Mouse (Mus musculus) kidney, embryonic 15.5 days (tissue): Measurements from ENCODE around the gene Rrp1b. TPM values are rescaled to one million over a fixed set of nuclear protein-coding genes. Genes with fewer than 3 reads are reported as not detected.

ENCODE experiments used
- ATAC-seq: fragments of 200-750 bp; cut with Nextera tagmentation; replicated peaks from 2 replicates; pipeline ENCODE4 v1.8.0; 2017; ENCODE audit warnings: moderate TSS enrichment; ENCODE audit not compliant: low FRiP score
- H3K27ac ChIP-seq: fragments of 300-500 bp; sonication (generic); 2 replicates; pipeline ENCODE4 v1.5.1; 2015; ENCODE audit warnings: mild to moderate bottlenecking, inconsistent platforms
- H3K27me3 ChIP-seq: fragments of 300-500 bp; sonication (generic); 2 replicates; pipeline ENCODE4 v1.6.1; 2015; ENCODE audit warnings: inconsistent platforms
- H3K36me3 ChIP-seq: fragments of 300-500 bp; sonication (generic); 2 replicates; pipeline ENCODE4 v1.6.1; 2015; ENCODE audit warnings: inconsistent platforms
- H3K4me1 ChIP-seq: fragments of 300-500 bp; sonication (generic); 2 replicates; pipeline ENCODE4 v1.6.1; 2015; ENCODE audit warnings: inconsistent platforms
- H3K4me2 ChIP-seq: fragments of 300-500 bp; sonication (generic); 2 replicates; pipeline ENCODE4 v1.6.1; 2015; ENCODE audit warnings: moderate library complexity, mild to moderate bottlenecking, inconsistent platforms
- H3K4me3 ChIP-seq: fragments of 300-500 bp; sonication (generic); replicated peaks from 2 replicates; pipeline ENCODE4 v1.5.1; 2015; ENCODE audit warnings: mild to moderate bottlenecking, inconsistent platforms
- H3K9ac ChIP-seq: fragments of 300-500 bp; sonication (generic); 2 replicates; pipeline ENCODE4 v1.6.1; 2015; ENCODE audit warnings: mild to moderate bottlenecking, inconsistent platforms
- H3K9me3 ChIP-seq: fragments of 300-500 bp; sonication (generic); replicated peaks from 2 replicates; pipeline ENCODE4 v1.6.1; 2016; ENCODE audit warnings: inconsistent platforms
- WGBS: fragments of 180-500 bp; shearing (Covaris S2); methylation state at CpG from one replicate; pipeline ENCODE4 v1.1.7; 2015; ENCODE audit warnings: mixed read lengths; 5-methylcytosine and 5-hydroxymethylcytosine counted together
- polyA plus RNA-seq: library from polyadenylated mRNA; unstranded; fragments of >200 nt; fragmentation: Nextera tagmentation; extraction: Ambion mirVana; gene quantifications from 2 replicates; pipeline ENCODE4 v1.2.1, GENCODE M21; 2015

Gene Rrp1b
- 71.0 and 73.6 TPM in 2 replicates for polyA plus RNA-seq

- no peaks in the 10 kb centered on the region for H3K9me3 ChIP-seq
- H3K4me2 ChIP-seq, result peak within 1 kb of the TSS; percentile 75
- H3K27me3 ChIP-seq, result no peaks in the 10 kb centered on the region
- 5% methylated on average over 52 of the region's 52 CpGs for WGBS
- peak within 1 kb of the TSS; percentile 84 for H3K27ac ChIP-seq
- H3K36me3 ChIP-seq, result peaks cover 9% of the 10 kb centered on the region; the same call in 1 of the 2 replicates
- peaks cover 29% of the 10 kb centered on the region for H3K4me1 ChIP-seq
- ATAC-seq, result peak; percentile 96
- H3K4me3 ChIP-seq, result peak within 1 kb of the TSS; percentile 91
- peak within 1 kb of the TSS; percentile 90 for H3K9ac ChIP-seq
These were observed at the start of gene Rrp1b, which contains the start of gene Hsf2bp for GRCm38 (mm10) chr17:32035609-32036508. Rrp1b (plus strand) TSS chr17:32036100. Hsf2bp (minus strand) TSS chr17:32036349.

DNA sequence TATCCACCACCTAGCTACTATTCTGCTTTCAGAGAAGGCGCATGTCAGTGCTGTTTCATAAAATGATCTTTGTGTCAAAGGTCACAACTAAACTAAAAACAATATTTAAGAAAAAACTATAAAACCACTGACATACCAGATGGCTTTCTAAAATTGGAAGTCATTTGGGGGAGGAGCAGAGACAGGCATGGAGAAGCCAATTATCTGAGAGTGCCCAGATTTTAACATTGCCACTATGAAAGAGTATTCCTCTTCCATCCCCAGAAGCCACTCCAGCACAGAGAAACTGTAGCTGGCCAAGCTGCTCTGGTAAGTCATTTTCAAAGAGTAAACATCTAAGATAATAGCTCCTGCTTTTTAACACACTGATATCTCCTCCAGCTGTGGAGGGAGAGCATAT, 49.0 kb upstream of the Rrp1b start:
- no peaks in the 10 kb centered on the region for H3K36me3 ChIP-seq
- H3K4me2 ChIP-seq, result no peak overlapping the region
- 93% methylated on average over 1 of the region's 1 CpGs for WGBS

DNA sequence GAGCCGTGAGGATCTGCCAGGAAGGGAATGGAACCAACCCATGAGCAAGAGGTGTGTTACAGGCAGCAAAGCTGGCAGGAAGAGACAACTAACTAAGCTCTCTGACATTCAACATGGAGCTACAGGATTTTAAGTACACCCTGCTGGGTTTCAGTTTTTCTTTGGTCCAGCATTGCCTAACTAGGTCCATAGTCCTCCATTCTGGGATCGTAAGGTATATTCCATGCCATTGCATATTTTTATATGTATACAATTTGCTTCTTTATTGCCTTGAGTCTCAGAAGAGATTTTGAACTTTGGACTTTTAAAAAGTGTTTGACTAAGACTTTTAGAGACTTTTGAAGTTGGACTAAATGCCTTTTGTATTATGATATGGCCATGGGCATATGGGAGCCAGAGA, 46.9 kb upstream of the Rrp1b start:
- no peak for ATAC-seq
- 86% methylated on average over 2 of the region's 2 CpGs for WGBS
- Histone ChIP-seq H3K9me3 (no peaks in the 10 kb centered on the region), H3K9ac (no peak overlapping the region), H3K27ac (no peak overlapping the region), H3K4me1 (no peaks in the 10 kb centered on the region), H3K4me2 (no peak overlapping the region), H3K36me3 (no peaks in the 10 kb centered on the region), H3K4me3 (no peak overlapping the region), H3K27me3 (no peaks in the 10 kb centered on the region)

More for the DNA sequence above, 49.0 kb upstream of the Rrp1b start:
- ATAC-seq, result no peak
- no peaks in the 10 kb centered on the region for H3K9me3 ChIP-seq
- H3K9ac ChIP-seq, result no peak overlapping the region
- no peak overlapping the region for H3K4me3 ChIP-seq
- no peak overlapping the region for H3K27ac ChIP-seq
- H3K4me1 ChIP-seq, result no peaks in the 10 kb centered on the region; the same call in 1 of the 2 replicates
- H3K27me3 ChIP-seq, result no peaks in the 10 kb centered on the region

GRCm38 (mm10) chr17:31992004-31992403, 43.9 kb upstream of the Rrp1b start:
- no peaks in the 10 kb centered on the region for H3K36me3 ChIP-seq
- no peak overlapping the region for H3K4me2 ChIP-seq
- H3K27me3 ChIP-seq, result no peaks in the 10 kb centered on the region
- 78% methylated on average over 2 of the region's 2 CpGs for WGBS
- ATAC-seq, result no peak
- H3K27ac ChIP-seq, result no peak overlapping the region
- no peaks in the 10 kb centered on the region for H3K9me3 ChIP-seq
- H3K4me3 ChIP-seq, result no peak overlapping the region
- H3K9ac ChIP-seq, result no peak overlapping the region
- no peaks in the 10 kb centered on the region for H3K4me1 ChIP-seq

DNA sequence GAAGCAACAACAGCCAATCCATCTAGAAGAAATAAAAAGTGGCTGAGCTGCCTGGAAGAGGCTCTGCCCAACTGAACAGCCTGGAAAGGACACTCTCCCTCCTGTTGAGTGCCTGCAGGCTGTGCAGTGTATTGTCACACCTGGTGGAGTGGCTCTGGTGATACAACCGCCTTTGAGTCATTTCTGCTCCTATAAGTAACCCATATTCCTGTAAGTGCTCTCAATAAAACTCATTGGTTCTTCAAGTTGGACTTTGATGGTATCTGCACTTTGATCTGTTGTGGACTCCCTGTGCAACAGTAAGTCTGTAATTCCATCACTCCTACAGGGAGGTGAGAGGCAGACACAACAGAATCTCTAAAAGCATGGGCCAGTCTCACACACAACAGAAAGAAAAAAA, 42.5 kb upstream of the Rrp1b start:
- no peak for ATAC-seq
- WGBS, result 84% methylated on average over 1 of the region's 1 CpGs
- Histone ChIP-seq H3K4me3 (no peak overlapping the region), H3K9me3 (no peaks in the 10 kb centered on the region), H3K36me3 (no peaks in the 10 kb centered on the region), H3K27me3 (no peaks in the 10 kb centered on the region), H3K27ac (no peak overlapping the region), H3K4me1 (no peaks in the 10 kb centered on the region), H3K4me2 (no peak overlapping the region), H3K9ac (no peak overlapping the region)

- H3K27me3 ChIP-seq, result no peaks in the 10 kb centered on the region
- no peaks in the 10 kb centered on the region for H3K9me3 ChIP-seq
- H3K4me2 ChIP-seq, result no peak overlapping the region
- H3K9ac ChIP-seq, result no peak overlapping the region
- no peak for ATAC-seq
- H3K27ac ChIP-seq, result no peak overlapping the region
- H3K36me3 ChIP-seq, result no peaks in the 10 kb centered on the region
- H3K4me1 ChIP-seq, result no peaks in the 10 kb centered on the region
- H3K4me3 ChIP-seq, result no peak overlapping the region
These were observed 41.8 kb upstream of the Rrp1b start for GRCm38 (mm10) chr17:31994132-31994531.

DNA sequence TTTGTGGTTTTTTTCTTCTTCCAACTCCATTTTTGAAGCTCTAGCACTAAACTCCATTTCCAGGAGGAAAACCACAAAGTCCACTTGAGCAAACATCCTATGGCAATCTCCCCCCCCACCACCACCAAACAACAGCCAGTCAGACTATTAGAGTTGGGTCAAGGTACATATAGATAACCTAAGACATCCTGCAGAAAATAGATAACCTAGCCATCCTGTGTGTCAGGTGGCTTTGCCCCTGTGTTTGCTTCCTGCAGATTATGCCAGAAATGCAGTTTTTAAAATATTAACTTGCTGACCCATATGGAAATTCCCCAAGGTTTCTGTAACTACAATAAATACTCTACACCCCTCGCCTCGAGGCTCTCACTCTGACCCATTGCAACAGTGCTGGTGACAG, 40.1 kb upstream of the Rrp1b start:
- ATAC-seq, result no peak
- 66% methylated on average over 2 of the region's 2 CpGs for WGBS
- H3K4me3 ChIP-seq, result no peak overlapping the region
- H3K4me1 ChIP-seq, result no peaks in the 10 kb centered on the region
- H3K9me3 ChIP-seq, result no peaks in the 10 kb centered on the region
- no peak overlapping the region for H3K27ac ChIP-seq
- no peaks in the 10 kb centered on the region for H3K36me3 ChIP-seq
- no peak overlapping the region for H3K4me2 ChIP-seq
- H3K9ac ChIP-seq, result no peak overlapping the region
- no peaks in the 10 kb centered on the region for H3K27me3 ChIP-seq

DNA sequence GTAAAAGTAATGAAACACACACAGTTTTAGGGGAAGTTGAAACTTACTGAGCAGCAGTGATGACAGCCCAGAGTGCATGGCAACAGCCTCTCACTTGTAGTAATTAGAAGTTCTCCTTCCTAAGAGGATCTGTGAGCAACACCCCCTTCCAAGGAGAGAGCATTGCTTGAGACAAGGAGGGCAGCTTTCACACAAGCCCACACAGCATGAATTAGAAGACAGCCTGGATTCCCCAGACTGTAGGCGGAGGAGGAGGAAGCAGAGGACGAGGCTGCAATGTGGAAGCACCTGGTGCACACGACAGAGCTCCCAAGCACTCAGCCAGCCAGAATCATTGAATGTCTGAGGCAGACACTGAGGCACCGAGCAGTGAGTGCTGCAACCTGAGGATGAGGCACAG, 39.6 kb upstream of the Rrp1b start:
- H3K27ac ChIP-seq, result no peak overlapping the region
- no peaks in the 10 kb centered on the region for H3K27me3 ChIP-seq
- no peaks in the 10 kb centered on the region for H3K9me3 ChIP-seq
- no peak for ATAC-seq
- H3K36me3 ChIP-seq, result no peaks in the 10 kb centered on the region
- H3K4me1 ChIP-seq, result no peaks in the 10 kb centered on the region
- no peak overlapping the region for H3K4me3 ChIP-seq
- 68% methylated on average over 4 of the region's 4 CpGs for WGBS
- H3K4me2 ChIP-seq, result no peak overlapping the region
- no peak overlapping the region for H3K9ac ChIP-seq

GRCm38 (mm10) chr17:31998351-31998750, 37.5 kb upstream of the Rrp1b start:
- Histone ChIP-seq H3K36me3 (no peaks in the 10 kb centered on the region), H3K9me3 (no peaks in the 10 kb centered on the region), H3K4me3 (no peak overlapping the region), H3K27me3 (no peaks in the 10 kb centered on the region), H3K9ac (no peak overlapping the region), H3K4me2 (no peak overlapping the region), H3K27ac (no peak overlapping the region), H3K4me1 (no peaks in the 10 kb centered on the region)
- WGBS, result 70% methylated on average over 1 of the region's 1 CpGs
- ATAC-seq, result no peak

DNA sequence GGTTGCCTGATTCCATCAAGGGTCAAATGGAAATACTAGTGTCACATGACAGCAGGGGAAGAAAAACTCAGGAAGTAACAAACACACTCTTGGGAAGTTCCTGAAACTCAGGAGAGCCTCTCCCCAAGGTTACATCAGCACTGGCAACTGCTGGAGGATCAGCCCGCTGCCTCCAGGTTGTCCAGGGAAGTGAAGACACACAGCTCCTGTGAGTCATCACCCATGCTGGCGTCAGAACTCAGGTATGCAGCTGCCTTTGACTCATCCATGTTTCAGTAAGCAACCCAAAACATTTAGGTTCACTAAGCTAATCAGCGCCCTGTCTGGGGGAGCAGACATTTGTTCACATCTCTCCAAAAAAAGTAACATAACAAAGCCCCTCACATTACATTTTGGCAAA, 32.6 kb upstream of the Rrp1b start:
- no peak for ATAC-seq
- 92% methylated on average over 3 of the region's 3 CpGs for WGBS

DNA sequence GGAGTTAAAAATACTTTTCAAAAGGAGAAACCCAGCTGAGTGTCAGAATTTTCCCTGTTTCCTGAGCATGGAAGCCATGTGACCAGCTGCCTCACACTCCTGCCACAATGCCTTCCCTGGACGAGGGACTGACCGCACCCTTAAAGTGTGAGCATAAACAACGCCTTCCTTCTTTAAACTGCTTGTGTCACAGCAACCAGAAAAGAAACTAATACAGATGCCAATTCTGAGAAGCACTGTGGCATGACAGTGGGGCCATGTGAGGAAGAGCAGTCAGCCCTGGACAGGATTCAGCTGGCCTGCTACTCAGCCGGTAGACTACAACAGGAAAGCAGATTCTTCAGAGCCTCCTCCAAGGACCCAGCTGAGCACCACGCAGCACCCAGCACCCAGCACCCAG, 29.1 kb upstream of the Rrp1b start:
- no peak overlapping the region for H3K9ac ChIP-seq
- H3K4me1 ChIP-seq, result peaks cover 6% of the 10 kb centered on the region; the same call in 1 of the 2 replicates
- no peaks in the 10 kb centered on the region for H3K9me3 ChIP-seq
- no peak overlapping the region for H3K4me3 ChIP-seq
- H3K27me3 ChIP-seq, result no peaks in the 10 kb centered on the region
- H3K4me2 ChIP-seq, result no peak overlapping the region
- ATAC-seq, result no peak
- WGBS, result 55% methylated on average over 5 of the region's 5 CpGs
- no peak overlapping the region for H3K27ac ChIP-seq
- H3K36me3 ChIP-seq, result no peaks in the 10 kb centered on the region

More for the DNA sequence above, 32.6 kb upstream of the Rrp1b start:
- no peak overlapping the region for H3K9ac ChIP-seq
- H3K27ac ChIP-seq, result no peak overlapping the region
- peaks cover 6% of the 10 kb centered on the region; the same call in 1 of the 2 replicates for H3K4me1 ChIP-seq
- H3K9me3 ChIP-seq, result no peaks in the 10 kb centered on the region
- H3K36me3 ChIP-seq, result no peaks in the 10 kb centered on the region
- no peak overlapping the region for H3K4me3 ChIP-seq
- H3K4me2 ChIP-seq, result no peak overlapping the region
- no peaks in the 10 kb centered on the region for H3K27me3 ChIP-seq

DNA sequence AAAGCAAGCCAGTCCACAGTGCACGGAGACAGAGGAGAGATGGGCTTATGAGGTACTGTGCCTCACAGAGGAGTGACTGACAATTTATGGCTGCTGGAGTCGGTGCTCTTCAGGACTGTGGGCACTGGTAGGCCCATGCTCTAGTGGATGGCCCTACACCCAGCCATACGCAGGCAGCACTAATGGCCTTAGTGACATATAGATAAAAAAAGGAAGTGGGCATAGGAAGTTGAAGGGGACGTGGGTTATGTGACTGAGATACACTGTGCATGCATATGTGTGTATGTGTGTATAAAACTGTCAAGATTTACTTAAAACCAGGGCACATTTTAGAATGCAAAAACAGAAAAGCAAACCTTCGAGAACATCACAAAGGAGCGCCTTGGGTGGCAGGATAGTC, 24.2 kb upstream of the Rrp1b start:
- Histone ChIP-seq H3K4me3 (no peak overlapping the region), H3K27me3 (no peaks in the 10 kb centered on the region), H3K27ac (no peak overlapping the region), H3K9me3 (no peaks in the 10 kb centered on the region), H3K36me3 (no peaks in the 10 kb centered on the region), H3K4me2 (no peak overlapping the region), H3K4me1 (peaks cover 12% of the 10 kb centered on the region; the same call in 1 of the 2 replicates), H3K9ac (no peak overlapping the region)
- no peak for ATAC-seq
- 71% methylated on average over 6 of the region's 6 CpGs for WGBS
